Mouse (Mus musculus): Measurements from ENCODE around the gene Muc4. TPM values are rescaled to one million over a fixed set of nuclear protein-coding genes. Genes with fewer than 3 reads are reported as not detected.

Gene Muc4
- not detected in 2 replicates for polyA plus RNA-seq (2016; fragmentation: Nextera tagmentation; extraction: Ambion mirVana)

- no peak for DNase-seq (ENCODE audit: low spot score)
- no peaks in the 10 kb centered on the region for H3K36me3 ChIP-seq
- H3K9me3 ChIP-seq (replicated peaks) = no peaks in the 10 kb centered on the region
- no peak within 1 kb of the TSS for H3K4me3 ChIP-seq
- WGBS = 92% methylated on average over 2 of the region's 2 CpGs
- H3K27ac ChIP-seq = no peak within 1 kb of the TSS
- H3K27me3 ChIP-seq (ENCODE audit: low read depth, poor library complexity, severe bottlenecking) = no peaks in the 10 kb centered on the region
- no peaks in the 10 kb centered on the region for H3K4me1 ChIP-seq
Observed at GRCm38 (mm10) chr16:32735586-32735985, at the start of gene Muc4. Gene Muc4 (plus strand): TSS chr16:32735886.

GRCm38 (mm10) chr16:32685998-32686397 is 49.7 kb upstream of the Muc4 start:
- WGBS = 52% methylated on average over 5 of the region's 5 CpGs
- H3K27me3 ChIP-seq (ENCODE audit: low read depth, poor library complexity, severe bottlenecking) = no peaks in the 10 kb centered on the region
- H3K27ac ChIP-seq = no peak overlapping the region
- peaks cover 6% of the 10 kb centered on the region; the same call in 1 of the 2 replicates for H3K4me1 ChIP-seq
- DNase-seq (ENCODE audit: low spot score) = no peak
- H3K4me3 ChIP-seq = no peak overlapping the region
- H3K36me3 ChIP-seq = peaks cover 14% of the 10 kb centered on the region
- H3K9me3 ChIP-seq (replicated peaks) = no peaks in the 10 kb centered on the region

- WGBS = 83% methylated on average over 5 of the region's 5 CpGs
- Histone ChIP-seq H3K27me3 (ENCODE audit: low read depth, poor library complexity, severe bottlenecking) (no peaks in the 10 kb centered on the region), H3K4me1 (peaks cover 6% of the 10 kb centered on the region; the same call in 1 of the 2 replicates), H3K36me3 (peaks cover 7% of the 10 kb centered on the region), H3K27ac (no peak overlapping the region), H3K9me3 (replicated peaks) (no peaks in the 10 kb centered on the region), H3K4me3 (no peak overlapping the region)
- no peak for DNase-seq (ENCODE audit: low spot score)
Observed at GRCm38 (mm10) chr16:32687221-32687620, 48.5 kb upstream of the Muc4 start.

GRCm38 (mm10) chr16:32688770-32689169 is 46.9 kb upstream of the Muc4 start:
- no peak overlapping the region for H3K27ac ChIP-seq
- H3K9me3 ChIP-seq (replicated peaks) = no peaks in the 10 kb centered on the region
- H3K27me3 ChIP-seq (ENCODE audit: low read depth, poor library complexity, severe bottlenecking) = no peaks in the 10 kb centered on the region
- DNase-seq (ENCODE audit: low spot score) = no peak
- WGBS = 71% methylated on average over 4 of the region's 4 CpGs
- H3K36me3 ChIP-seq = no peaks in the 10 kb centered on the region
- H3K4me1 ChIP-seq = peaks cover 6% of the 10 kb centered on the region; the same call in 1 of the 2 replicates
- H3K4me3 ChIP-seq = no peak overlapping the region

- Histone ChIP-seq H3K9me3 (replicated peaks) (no peaks in the 10 kb centered on the region), H3K4me3 (no peak overlapping the region), H3K27me3 (ENCODE audit: low read depth, poor library complexity, severe bottlenecking) (no peaks in the 10 kb centered on the region), H3K4me1 (peaks cover 6% of the 10 kb centered on the region; the same call in 1 of the 2 replicates), H3K36me3 (no peaks in the 10 kb centered on the region), H3K27ac (no peak overlapping the region)
- DNase-seq (ENCODE audit: low spot score) = peak; percentile 84
- 7% methylated on average over 9 of the region's 9 CpGs for WGBS
Observed at GRCm38 (mm10) chr16:32689501-32689900, 46.2 kb upstream of the Muc4 start.

- Histone ChIP-seq H3K27ac (no peak overlapping the region), H3K9me3 (replicated peaks) (no peaks in the 10 kb centered on the region), H3K36me3 (no peaks in the 10 kb centered on the region), H3K4me1 (peaks cover 15% of the 10 kb centered on the region), H3K4me3 (no peak overlapping the region), H3K27me3 (ENCODE audit: low read depth, poor library complexity, severe bottlenecking) (no peaks in the 10 kb centered on the region)
- 45% methylated on average over 7 of the region's 7 CpGs for WGBS
- DNase-seq (ENCODE audit: low spot score) = no peak
Observed at GRCm38 (mm10) chr16:32696841-32697464, 38.7 kb upstream of the Muc4 start.

GRCm38 (mm10) chr16:32697665-32698446 is 37.8 kb upstream of the Muc4 start:
- no peaks in the 10 kb centered on the region for H3K9me3 ChIP-seq (replicated peaks)
- H3K4me1 ChIP-seq = peaks cover 15% of the 10 kb centered on the region
- H3K27me3 ChIP-seq (ENCODE audit: low read depth, poor library complexity, severe bottlenecking) = no peaks in the 10 kb centered on the region
- WGBS = 91% methylated on average over 22 of the region's 22 CpGs
- H3K36me3 ChIP-seq = no peaks in the 10 kb centered on the region
- peak overlapping the region; percentile 33 for H3K27ac ChIP-seq
- H3K4me3 ChIP-seq = no peak overlapping the region
- DNase-seq (ENCODE audit: low spot score) = no peak

GRCm38 (mm10) chr16:32698550-32698949 is 37.1 kb upstream of the Muc4 start:
- 41% methylated on average over 7 of the region's 7 CpGs for WGBS
- DNase-seq (ENCODE audit: low spot score) = no peak
- Histone ChIP-seq H3K4me1 (peaks cover 15% of the 10 kb centered on the region), H3K36me3 (no peaks in the 10 kb centered on the region), H3K4me3 (no peak overlapping the region), H3K27ac (peak overlapping the region; percentile 33), H3K9me3 (replicated peaks) (no peaks in the 10 kb centered on the region), H3K27me3 (ENCODE audit: low read depth, poor library complexity, severe bottlenecking) (no peaks in the 10 kb centered on the region)

- WGBS = 83% methylated on average over 9 of the region's 9 CpGs
- Histone ChIP-seq H3K9me3 (replicated peaks) (no peaks in the 10 kb centered on the region), H3K27ac (no peak overlapping the region), H3K36me3 (no peaks in the 10 kb centered on the region), H3K4me1 (peaks cover 27% of the 10 kb centered on the region), H3K4me3 (no peak overlapping the region), H3K27me3 (ENCODE audit: low read depth, poor library complexity, severe bottlenecking) (no peaks in the 10 kb centered on the region)
- no peak for DNase-seq (ENCODE audit: low spot score)
Observed at GRCm38 (mm10) chr16:32703312-32703912, 32.3 kb upstream of the Muc4 start.

GRCm38 (mm10) chr16:32705606-32706005 is 30.1 kb upstream of the Muc4 start:
- H3K27me3 ChIP-seq (ENCODE audit: low read depth, poor library complexity, severe bottlenecking) = no peaks in the 10 kb centered on the region
- no peaks in the 10 kb centered on the region for H3K36me3 ChIP-seq
- H3K4me1 ChIP-seq = peaks cover 23% of the 10 kb centered on the region
- no peak overlapping the region for H3K4me3 ChIP-seq
- WGBS = 95% methylated on average over 3 of the region's 3 CpGs
- no peak for DNase-seq (ENCODE audit: low spot score)
- H3K27ac ChIP-seq = no peak overlapping the region
- H3K9me3 ChIP-seq (replicated peaks) = no peaks in the 10 kb centered on the region

- Histone ChIP-seq H3K27me3 (ENCODE audit: low read depth, poor library complexity, severe bottlenecking) (no peaks in the 10 kb centered on the region), H3K9me3 (replicated peaks) (no peaks in the 10 kb centered on the region), H3K4me1 (peaks cover 33% of the 10 kb centered on the region), H3K27ac (no peak overlapping the region), H3K4me3 (no peak overlapping the region), H3K36me3 (no peaks in the 10 kb centered on the region)
- no peak for DNase-seq (ENCODE audit: low spot score)
- 70% methylated on average over 17 of the region's 17 CpGs for WGBS
Observed at GRCm38 (mm10) chr16:32707111-32707823, 28.4 kb upstream of the Muc4 start.

GRCm38 (mm10) chr16:32707824-32708456 is 27.7 kb upstream of the Muc4 start:
- no peak for DNase-seq (ENCODE audit: low spot score)
- Histone ChIP-seq H3K27ac (no peak overlapping the region), H3K27me3 (ENCODE audit: low read depth, poor library complexity, severe bottlenecking) (no peaks in the 10 kb centered on the region), H3K4me1 (peaks cover 33% of the 10 kb centered on the region), H3K4me3 (no peak overlapping the region), H3K9me3 (replicated peaks) (no peaks in the 10 kb centered on the region), H3K36me3 (no peaks in the 10 kb centered on the region)
- 64% methylated on average over 9 of the region's 9 CpGs for WGBS
